Mouse (Mus musculus) lung, postnatal 0 days (tissue): Measurements from ENCODE around the gene Serpinb1b. TPM values are rescaled to one million over a fixed set of nuclear protein-coding genes. Genes with fewer than 3 reads are reported as not detected.
A peak's percentile ranks its signal among the peaks of the same experiment; 100 is the strongest.

Experiments
- ATAC-seq: fragments of 200-750 bp; cut with Nextera tagmentation; 2 replicates; pipeline ENCODE4 v1.8.0; 2017; ENCODE audit warnings: moderate library complexity
- DNase-seq: peaks from one replicate; pipeline ENCODE4 v3.0.0-alpha.2; 2016; ENCODE audit warnings: low spot score
- H3K27ac ChIP-seq: fragments of 300-500 bp; sonication (generic); 2 replicates; pipeline ENCODE4 v1.5.1; 2014; ENCODE audit warnings: antibody characterized with exemption, mild to moderate bottlenecking, low read length, mixed read lengths
- H3K27me3 ChIP-seq: fragments of 300-500 bp; sonication (generic); replicated peaks from 2 replicates; pipeline ENCODE4 v1.6.1; 2014; ENCODE audit warnings: low read length, mixed read lengths; ENCODE audit not compliant: insufficient read depth
- H3K36me3 ChIP-seq: fragments of 300-500 bp; sonication (generic); 2 replicates; pipeline ENCODE4 v1.6.1; 2014; ENCODE audit warnings: low read length, mixed read lengths; ENCODE audit not compliant: insufficient read depth
- H3K4me1 ChIP-seq: fragments of 300-500 bp; sonication (generic); 2 replicates; pipeline ENCODE4 v1.6.1; 2014; ENCODE audit warnings: antibody characterized with exemption, low read depth, low read length, mixed read lengths; ENCODE audit not compliant: insufficient read depth
- H3K4me2 ChIP-seq: fragments of 300-500 bp; sonication (generic); replicated peaks from 2 replicates; pipeline ENCODE4 v1.6.1; 2014; ENCODE audit warnings: low read depth, mild to moderate bottlenecking, low read length, moderate library complexity, mixed read lengths
- H3K4me3 ChIP-seq: fragments of 300-500 bp; sonication (generic); 2 replicates; pipeline ENCODE4 v1.5.1; 2014; ENCODE audit warnings: low read depth, low read length
- H3K9ac ChIP-seq: fragments of 300-500 bp; sonication (generic); replicated peaks from 2 replicates; pipeline ENCODE4 v1.6.1; 2014; ENCODE audit warnings: low read depth, mild to moderate bottlenecking
- H3K9me3 ChIP-seq: fragments of 300-500 bp; sonication (generic); 2 replicates; pipeline ENCODE4 v1.6.1; 2016; ENCODE audit warnings: low read length, mixed read lengths
- CTCF ChIP-seq: IDR thresholded peaks from 2 replicates; pipeline ENCODE4 v1.5.1; 2016; ENCODE audit warnings: antibody characterized with exemption, mild to moderate bottlenecking
- EP300 ChIP-seq: IDR thresholded peaks from 2 replicates; pipeline ENCODE4 v1.6.1; 2016; ENCODE audit warnings: antibody characterized with exemption, mild to moderate bottlenecking, control low read depth
- WGBS: fragments of 180-500 bp; shearing (Covaris S2); extraction: QIAGEN DNeasy Blood & Tissue Kit; methylation state at CpG from one replicate; pipeline ENCODE4 v1.1.7; 2014; 5-methylcytosine and 5-hydroxymethylcytosine counted together
- polyA plus RNA-seq: library from polyadenylated mRNA; unstranded; fragments of >200 nt; fragmentation: Nextera tagmentation; extraction: Ambion mirVana; gene quantifications from 2 replicates; pipeline ENCODE4 v1.2.1, GENCODE M21; 2015

Serpinb1b gene
- polyA plus RNA-seq, 1 experiment from 2014 or later = 0.69 TPM

DNA sequence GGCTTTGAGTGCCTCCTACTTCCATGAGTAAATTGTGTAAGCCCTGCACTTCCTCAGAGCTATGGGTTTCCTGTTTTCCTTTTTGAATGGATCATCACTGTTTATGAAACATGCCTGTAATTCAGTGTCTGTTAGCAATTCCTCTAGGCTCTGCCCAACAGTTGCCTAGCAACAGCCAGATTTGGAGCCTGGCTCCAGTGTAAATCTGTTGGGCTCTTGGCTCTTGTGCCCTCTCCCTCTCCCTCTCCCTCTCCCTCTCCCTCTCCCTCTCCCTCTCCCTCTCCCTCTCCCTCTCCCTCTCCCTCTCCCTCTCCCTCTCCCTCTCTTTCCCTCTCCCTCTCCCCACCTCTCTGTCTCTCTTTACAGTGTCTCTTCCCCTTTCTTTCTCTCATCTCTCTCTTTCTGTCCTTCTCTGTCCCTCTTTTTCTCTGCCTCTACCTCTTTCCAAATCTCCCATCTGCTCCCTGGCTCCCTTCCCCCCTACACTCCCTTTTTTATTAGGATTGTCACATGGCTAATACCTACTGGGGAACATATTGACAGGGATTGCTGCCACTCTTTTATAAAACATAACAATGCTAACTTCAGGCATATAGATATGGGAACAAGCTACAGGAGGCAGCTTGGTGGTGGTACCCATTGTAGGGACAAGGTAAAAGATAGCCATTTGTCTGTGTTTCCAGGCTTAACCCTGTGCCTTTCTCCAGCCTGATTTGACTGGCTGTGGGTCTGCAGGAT is 7.5 kb downstream of the Serpinb1b start:
- no peak overlapping the region for H3K9ac ChIP-seq
- no peaks in the 10 kb centered on the region for H3K9me3 ChIP-seq
- no peak overlapping the region for H3K4me2 ChIP-seq
- DNase-seq (peak; percentile 64), ATAC-seq (peak; percentile 77)
- no peak for TF ChIP-seq CTCF
- TF ChIP-seq EP300 = no peak
- H3K4me3 ChIP-seq = no peak overlapping the region
- no peaks in the 10 kb centered on the region for H3K27me3 ChIP-seq
- no peaks in the 10 kb centered on the region for H3K4me1 ChIP-seq
- no peaks in the 10 kb centered on the region for H3K36me3 ChIP-seq
- H3K27ac ChIP-seq = 0 out of 2 replicates have a peak overlapping the region, but pooled peaks have one; percentile 17

DNA sequence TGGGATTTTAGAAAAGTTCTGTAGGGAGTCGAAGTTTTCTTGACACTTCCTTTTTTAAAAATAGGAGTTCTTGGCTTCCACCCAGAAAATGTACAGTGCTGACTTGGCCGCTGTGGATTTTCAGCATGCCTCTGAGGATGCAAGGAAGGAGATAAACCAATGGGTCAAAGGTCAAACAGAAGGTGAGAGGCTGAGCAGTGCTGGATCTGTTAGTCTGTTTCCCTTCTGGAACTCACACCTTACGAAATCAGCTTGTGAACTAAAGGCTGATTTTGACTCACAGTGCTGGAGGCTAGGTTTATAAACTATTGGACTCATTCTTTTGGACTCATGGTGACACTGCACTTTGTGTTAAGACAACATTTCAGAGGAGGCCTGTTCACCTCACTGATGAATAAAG is 11.2 kb downstream of the Serpinb1b start:
- H3K36me3 ChIP-seq = no peaks in the 10 kb centered on the region
- no peak overlapping the region for H3K4me2 ChIP-seq
- no peak overlapping the region for H3K9ac ChIP-seq
- ATAC-seq (no peak), DNase-seq (no peak)
- no peaks in the 10 kb centered on the region for H3K4me1 ChIP-seq
- no peaks in the 10 kb centered on the region for H3K9me3 ChIP-seq
- H3K27ac ChIP-seq = no peak overlapping the region
- WGBS = 33% methylated on average over 3 of the region's 3 CpGs
- no peaks in the 10 kb centered on the region for H3K27me3 ChIP-seq
- H3K4me3 ChIP-seq = no peak overlapping the region
- no peak for TF ChIP-seq CTCF
- no peak for TF ChIP-seq EP300

GRCm38 (mm10) chr13:33090546-33090945 is 12.2 kb downstream of the Serpinb1b start:
- no peak overlapping the region for H3K4me3 ChIP-seq
- H3K27me3 ChIP-seq = no peaks in the 10 kb centered on the region
- H3K36me3 ChIP-seq = no peaks in the 10 kb centered on the region
- TF ChIP-seq EP300 = no peak
- no peak for TF ChIP-seq CTCF
- no peak overlapping the region for H3K27ac ChIP-seq
- DNase-seq (no peak), ATAC-seq (no peak)
- H3K9ac ChIP-seq = no peak overlapping the region
- no peaks in the 10 kb centered on the region for H3K9me3 ChIP-seq
- no peak overlapping the region for H3K4me2 ChIP-seq
- no peaks in the 10 kb centered on the region for H3K4me1 ChIP-seq
- WGBS = 67% methylated on average over 1 of the region's 1 CpGs

DNA sequence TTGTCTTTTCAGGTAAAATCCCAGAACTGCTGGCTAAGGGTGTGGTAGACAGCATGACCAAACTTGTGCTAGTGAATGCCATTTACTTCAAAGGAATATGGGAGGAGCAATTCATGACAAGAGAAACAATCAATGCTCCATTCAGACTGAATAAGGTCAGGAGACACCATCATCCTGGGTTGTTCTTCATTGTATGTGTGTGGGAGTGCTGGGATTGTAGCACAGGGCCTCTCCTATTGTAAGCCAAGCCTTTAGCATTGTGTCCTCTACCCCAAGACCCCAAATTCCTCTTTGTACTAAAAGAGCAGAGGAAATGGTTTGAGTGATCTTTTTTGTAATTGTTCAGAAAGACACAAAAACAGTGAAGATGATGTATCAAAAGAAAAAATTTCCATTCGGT is 12.9 kb downstream of the Serpinb1b start:
- 100% methylated on average over 1 of the region's 1 CpGs for WGBS
- no peaks in the 10 kb centered on the region for H3K27me3 ChIP-seq
- no peak overlapping the region for H3K27ac ChIP-seq
- no peak overlapping the region for H3K9ac ChIP-seq
- TF ChIP-seq CTCF = no peak
- TF ChIP-seq EP300 = no peak
- no peaks in the 10 kb centered on the region for H3K36me3 ChIP-seq
- no peak overlapping the region for H3K4me2 ChIP-seq
- no peaks in the 10 kb centered on the region for H3K9me3 ChIP-seq
- H3K4me3 ChIP-seq = no peak overlapping the region
- DNase-seq (no peak), ATAC-seq (no peak)
- H3K4me1 ChIP-seq = no peaks in the 10 kb centered on the region

DNA sequence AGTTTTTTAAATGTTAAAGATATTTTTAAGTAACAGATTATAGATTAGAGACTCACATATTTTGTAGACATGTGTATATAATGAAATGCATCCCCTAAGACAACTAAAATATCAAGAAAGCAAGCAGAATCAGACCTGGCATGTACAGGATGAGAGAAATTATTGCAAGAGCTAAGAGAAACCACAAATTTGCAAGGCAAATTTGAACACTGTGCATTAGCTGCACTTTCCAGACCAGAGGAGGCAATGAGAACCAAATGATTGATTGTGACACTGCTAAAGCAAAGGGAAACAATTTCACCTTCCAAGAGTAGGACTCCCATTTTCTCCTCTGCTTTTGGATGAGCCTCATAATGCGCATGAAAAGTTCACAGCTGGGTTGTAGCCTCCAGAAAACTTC is 17.2 kb downstream of the Serpinb1b start:
- Histone ChIP-seq H3K36me3 (no peaks in the 10 kb centered on the region), H3K27ac (no peak overlapping the region), H3K4me1 (no peaks in the 10 kb centered on the region), H3K9me3 (no peaks in the 10 kb centered on the region), H3K4me2 (no peak overlapping the region), H3K4me3 (no peak overlapping the region), H3K9ac (no peak overlapping the region), H3K27me3 (no peaks in the 10 kb centered on the region)
- DNase-seq (no peak), ATAC-seq (no peak)
- WGBS = 80% methylated on average over 1 of the region's 1 CpGs
- no peak for TF ChIP-seq EP300
- no peak for TF ChIP-seq CTCF

GRCm38 (mm10) chr13:33105626-33106025 is 27.3 kb downstream of the Serpinb1b start:
- Histone ChIP-seq H3K4me2 (no peak overlapping the region), H3K36me3 (no peaks in the 10 kb centered on the region), H3K4me3 (no peak overlapping the region), H3K4me1 (no peaks in the 10 kb centered on the region), H3K9me3 (no peaks in the 10 kb centered on the region), H3K27me3 (no peaks in the 10 kb centered on the region), H3K27ac (no peak overlapping the region), H3K9ac (no peak overlapping the region)
- no peak for ATAC-seq
- no peak for TF ChIP-seq CTCF
- no peak for TF ChIP-seq EP300
- no peak for DNase-seq

GRCm38 (mm10) chr13:33113054-33113453 is 34.7 kb downstream of the Serpinb1b start:
- Histone ChIP-seq H3K9me3 (no peaks in the 10 kb centered on the region), H3K27ac (no peak overlapping the region), H3K4me3 (no peak overlapping the region), H3K36me3 (no peaks in the 10 kb centered on the region), H3K4me2 (no peak overlapping the region), H3K4me1 (no peaks in the 10 kb centered on the region), H3K27me3 (no peaks in the 10 kb centered on the region), H3K9ac (no peak overlapping the region)
- TF ChIP-seq CTCF = no peak
- TF ChIP-seq EP300 = no peak
- DNase-seq (no peak), ATAC-seq (no peak)
- WGBS = 43% methylated on average over 3 of the region's 3 CpGs
